Mouse (Mus musculus): ENCODE data around the gene Nus1. TPM values are rescaled to one million over a fixed set of nuclear protein-coding genes. Genes with fewer than 3 reads are reported as not detected.

Gene Nus1
- total RNA-seq, 2 experiments from 2014 or later = 17.4 to 23.7 TPM

DNA sequence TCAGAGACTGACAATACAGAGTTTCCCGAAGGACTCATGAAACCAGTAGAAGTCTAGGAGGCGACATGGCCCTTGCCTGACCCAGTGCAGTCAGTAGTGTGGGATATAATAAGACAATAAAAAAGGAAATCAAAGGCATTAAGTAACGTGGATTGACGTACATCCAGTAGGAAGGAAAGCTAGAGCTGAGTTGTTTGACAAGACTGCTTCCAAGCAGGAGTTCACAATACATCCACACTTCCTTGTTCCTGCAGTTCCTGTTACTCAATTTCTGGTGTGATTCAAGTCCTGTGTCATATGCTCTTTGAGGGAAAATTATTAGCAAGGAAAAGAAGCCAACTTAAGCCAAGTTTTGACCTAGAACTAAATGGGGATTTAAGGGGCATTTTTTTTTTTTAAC is 2.1 kb downstream of the Nus1 start:
- TF ChIP-seq CTCF (IDR thresholded peaks at IDR 0.05) = no peak
- intact Hi-C loops (cut with DNase I) = loop anchor here (10.0 kb wide), 1 partner anchor 185 kb away; the partner anchor contains the start of gene Dcbld1
- peak overlapping the region; percentile 100 for H3K27ac ChIP-seq

DNA sequence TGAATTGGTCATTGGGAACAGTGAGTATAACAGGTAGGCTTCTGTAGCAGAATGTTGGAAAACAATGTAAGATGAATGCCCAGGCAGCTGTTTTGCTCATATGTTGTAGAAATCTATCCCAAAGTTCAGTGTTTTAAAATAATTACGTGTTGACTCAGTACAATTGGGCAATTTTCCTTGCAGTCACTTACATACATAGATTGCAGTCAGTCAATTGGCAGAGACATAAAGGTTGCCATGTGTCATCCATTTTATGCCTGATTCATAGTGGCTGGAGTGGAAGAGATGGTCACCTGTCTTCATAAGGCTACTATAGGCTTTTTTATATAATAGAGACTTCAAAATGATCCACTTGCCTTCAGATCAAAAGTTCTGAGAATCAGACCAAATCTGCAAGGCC is 3.2 kb downstream of the Nus1 start:
- no peak overlapping the region for H3K27ac ChIP-seq
- no peak for TF ChIP-seq CTCF (IDR thresholded peaks at IDR 0.05)
- 0 out of 2 replicates have a peak overlapping the region, but pooled peaks have one; percentile 5 for H3K4me3 ChIP-seq
- DNase-seq = no peak
- intact Hi-C loops (cut with DNase I) = no loop called here

More for the DNA sequence above, 2.1 kb downstream of the Nus1 start:
- no peak for DNase-seq
- peak overlapping the region; percentile 99 for H3K4me3 ChIP-seq

DNA sequence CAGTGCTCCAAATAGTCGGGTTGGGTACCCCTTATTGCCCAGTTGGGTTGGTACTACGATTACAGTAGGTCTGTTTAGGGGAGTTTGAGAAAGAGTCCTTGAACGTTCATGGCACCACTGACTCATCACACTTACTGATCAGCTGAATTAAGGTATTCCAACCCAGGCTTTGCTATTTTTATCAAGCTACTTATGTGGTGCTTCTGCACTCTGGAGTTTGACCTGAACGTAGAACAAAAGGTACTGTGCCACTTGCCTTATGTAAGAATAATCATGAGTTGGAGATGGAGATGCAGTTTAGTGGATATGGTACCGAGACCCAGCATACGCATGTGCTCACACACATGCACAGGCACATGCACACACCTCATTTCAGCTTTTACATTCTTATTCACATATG is 4.4 kb downstream of the Nus1 start:
- H3K27ac ChIP-seq = no peak overlapping the region
- TF ChIP-seq CTCF (IDR thresholded peaks at IDR 0.05) = no peak
- no peak for DNase-seq
- H3K4me3 ChIP-seq = no peak overlapping the region
- intact Hi-C loops (cut with DNase I) = no loop called here

- DNase-seq = no peak
- TF ChIP-seq CTCF (IDR thresholded peaks at IDR 0.05) = peak; percentile 49
- intact Hi-C loops (cut with DNase I) = no loop called here
Measured at GRCm38 (mm10) chr10:52423097-52423496, 5.8 kb downstream of the Nus1 start.

DNA sequence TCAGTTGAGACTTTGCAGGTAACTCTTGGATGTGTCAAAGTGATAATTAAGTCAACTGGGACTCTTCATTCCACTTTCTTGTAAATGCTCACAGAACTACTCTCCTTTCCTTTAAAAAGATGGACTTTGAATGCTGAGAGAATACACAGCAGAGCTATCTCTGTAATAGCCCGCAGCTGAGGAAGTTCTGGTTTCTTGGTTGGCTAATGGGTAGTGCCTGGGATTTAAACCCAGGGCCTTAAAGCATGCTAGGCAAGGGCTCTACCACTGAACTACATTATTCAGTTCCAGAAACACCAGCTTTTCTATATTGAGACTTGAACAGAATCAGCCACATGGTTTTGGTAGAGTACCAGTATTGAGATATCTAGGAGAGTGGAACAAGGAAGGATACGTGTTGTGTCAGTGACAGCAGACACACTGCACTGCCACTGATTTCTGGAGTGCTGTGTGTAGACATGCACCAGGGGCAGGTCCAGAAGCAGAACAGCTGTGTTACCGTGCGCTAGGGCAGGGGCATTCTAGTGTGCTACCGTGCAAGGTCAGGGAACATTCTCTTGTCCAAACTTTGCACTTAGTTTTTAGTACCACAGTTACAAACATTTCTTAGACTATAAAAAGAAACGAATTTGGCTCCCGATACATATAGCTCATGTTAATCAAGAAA is 9.1 kb downstream of the Nus1 start:
- intact Hi-C loops (cut with DNase I) = no loop called here
- Histone ChIP-seq H3K4me3 (no peak overlapping the region), H3K27ac (no peak overlapping the region)
- no peak for DNase-seq
- no peak for TF ChIP-seq CTCF (IDR thresholded peaks at IDR 0.05)

More at GRCm38 (mm10) chr10:52423097-52423496, 5.8 kb downstream of the Nus1 start:
- Histone ChIP-seq H3K4me3 (no peak overlapping the region), H3K27ac (no peak overlapping the region)

DNA sequence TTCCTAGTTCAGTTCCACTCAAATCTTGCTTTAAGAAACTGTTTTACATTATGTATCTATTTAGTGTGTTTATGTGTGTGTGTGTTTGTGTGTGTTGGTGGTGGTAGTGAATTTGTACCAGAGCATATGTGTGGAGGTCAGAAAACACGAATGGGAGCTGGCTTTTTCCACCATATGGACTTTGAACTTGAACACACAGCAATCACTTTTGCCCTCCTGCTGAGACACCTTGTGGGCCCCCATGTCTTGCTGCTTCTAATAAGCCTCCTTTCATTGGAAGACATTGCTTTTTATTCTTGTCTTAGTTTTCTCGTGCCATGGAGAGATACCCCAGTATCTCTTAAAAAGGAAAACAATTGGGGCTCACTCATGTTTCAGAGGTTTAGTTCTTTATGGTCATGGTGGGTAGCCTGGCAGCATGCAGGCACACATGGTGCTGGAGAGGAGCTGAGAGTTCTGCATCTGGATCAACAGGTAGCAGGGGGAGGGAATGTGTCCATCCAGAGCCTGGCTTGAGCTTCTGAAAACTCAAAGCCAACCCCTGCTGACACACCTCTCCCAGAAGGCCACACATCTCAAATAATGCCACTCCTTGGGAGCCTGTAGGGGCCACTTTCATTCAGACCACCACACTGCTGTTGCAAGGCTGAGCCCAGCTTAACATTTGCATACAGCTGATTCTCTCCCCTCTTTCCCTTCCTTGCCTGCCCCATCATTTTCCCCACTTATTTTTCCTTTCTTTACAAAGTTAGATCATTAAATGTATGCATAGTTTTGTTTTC is 10.5 kb downstream of the Nus1 start:
- no peak overlapping the region for H3K4me3 ChIP-seq
- no peak overlapping the region for H3K27ac ChIP-seq
- TF ChIP-seq CTCF (IDR thresholded peaks at IDR 0.05) = no peak
- intact Hi-C loops (cut with DNase I) = no loop called here
- DNase-seq = no peak

DNA sequence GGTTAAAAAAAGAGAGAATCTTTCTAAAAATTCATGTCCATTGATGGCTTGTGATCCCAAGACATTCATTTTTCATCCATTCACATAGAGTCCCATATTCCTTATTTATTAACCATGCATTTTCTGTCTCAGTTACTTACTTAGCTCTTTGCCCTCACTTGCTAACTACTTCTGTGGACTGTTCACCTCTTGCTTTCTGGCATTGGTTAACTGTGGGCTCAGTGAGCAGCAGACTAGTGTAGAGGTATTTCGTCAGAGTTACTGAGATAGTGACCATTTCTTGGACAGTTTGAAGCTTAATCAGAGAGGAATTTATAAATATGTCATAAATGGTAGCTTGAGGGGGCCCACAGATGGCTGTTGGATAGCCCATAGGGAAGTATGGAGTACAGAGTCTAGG is 13.6 kb downstream of the Nus1 start:
- no peak for DNase-seq
- intact Hi-C loops (cut with DNase I) = no loop called here
- TF ChIP-seq CTCF (IDR thresholded peaks at IDR 0.05) = no peak
- Histone ChIP-seq H3K4me3 (no peak overlapping the region), H3K27ac (no peak overlapping the region)

- TF ChIP-seq CTCF (IDR thresholded peaks at IDR 0.05) = no peak
- H3K27ac ChIP-seq = no peak overlapping the region
- intact Hi-C loops (cut with DNase I) = no loop called here
- no peak for DNase-seq
- H3K4me3 ChIP-seq = no peak overlapping the region
Measured at GRCm38 (mm10) chr10:52434836-52435235, 17.5 kb downstream of the Nus1 start.

DNA sequence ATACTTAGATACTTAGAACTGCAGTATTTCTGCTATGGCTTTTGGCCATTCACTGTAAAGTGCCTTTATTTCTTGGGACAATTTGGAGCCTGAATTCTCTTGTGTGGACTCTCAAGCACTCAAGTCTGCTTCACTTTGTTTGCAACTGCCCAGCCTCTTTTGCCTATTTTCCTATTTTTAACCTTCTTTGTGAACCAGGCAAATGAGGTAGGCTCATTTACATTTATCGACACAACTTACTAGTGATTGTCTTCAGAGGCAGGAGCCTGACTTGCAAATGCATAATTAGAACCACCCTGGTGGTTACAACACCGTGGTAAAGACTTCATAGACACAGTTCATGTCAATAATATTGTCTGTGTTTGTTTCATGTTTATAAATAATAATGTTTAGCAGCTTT is 43.3 kb downstream of the Nus1 start:
- no peak overlapping the region for H3K4me3 ChIP-seq
- intact Hi-C loops (cut with DNase I) = no loop called here
- DNase-seq = no peak
- no peak overlapping the region for H3K27ac ChIP-seq
- no peak for TF ChIP-seq CTCF (IDR thresholded peaks at IDR 0.05)

DNA sequence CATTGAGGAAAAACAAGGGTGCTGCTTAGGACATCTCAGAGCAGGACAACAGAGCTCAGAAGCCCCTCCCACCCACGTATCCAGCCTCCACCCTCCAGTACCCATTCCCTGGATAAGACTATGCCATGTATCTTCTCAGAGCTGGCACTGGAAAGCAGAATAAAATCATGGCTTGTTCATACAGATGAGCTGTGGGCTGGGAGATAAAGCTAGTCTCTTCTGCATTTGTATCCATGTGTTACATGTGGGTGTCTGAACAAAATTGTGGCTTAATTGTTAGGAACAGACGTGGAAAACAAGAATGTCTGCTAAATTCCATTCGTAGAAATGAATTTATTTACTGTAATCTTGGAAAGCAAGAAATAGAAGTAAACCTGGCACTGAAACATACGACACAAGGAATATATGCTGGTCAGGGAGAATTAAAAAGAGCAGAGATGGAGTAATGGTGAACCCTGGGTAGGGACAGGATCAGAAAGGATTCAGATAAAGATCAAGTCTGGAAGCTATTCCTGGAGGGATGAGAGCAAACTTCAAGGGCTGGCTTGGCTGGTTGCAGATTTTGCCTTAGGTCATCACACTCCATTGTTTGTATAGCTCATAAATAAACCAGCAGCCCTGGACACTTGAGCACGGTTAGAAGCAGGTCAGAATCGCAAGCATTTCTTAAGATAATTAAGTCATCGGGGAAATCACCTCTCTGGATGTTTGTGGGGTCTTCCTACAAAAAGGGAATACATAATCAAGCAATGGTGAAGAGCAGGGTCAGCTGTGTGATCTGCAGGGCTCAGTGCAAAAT is 46.8 kb downstream of the Nus1 start:
- no peak for DNase-seq
- Histone ChIP-seq H3K4me3 (no peak overlapping the region), H3K27ac (no peak overlapping the region)
- no peak for TF ChIP-seq CTCF (IDR thresholded peaks at IDR 0.05)
- intact Hi-C loops (cut with DNase I) = no loop called here

DNA sequence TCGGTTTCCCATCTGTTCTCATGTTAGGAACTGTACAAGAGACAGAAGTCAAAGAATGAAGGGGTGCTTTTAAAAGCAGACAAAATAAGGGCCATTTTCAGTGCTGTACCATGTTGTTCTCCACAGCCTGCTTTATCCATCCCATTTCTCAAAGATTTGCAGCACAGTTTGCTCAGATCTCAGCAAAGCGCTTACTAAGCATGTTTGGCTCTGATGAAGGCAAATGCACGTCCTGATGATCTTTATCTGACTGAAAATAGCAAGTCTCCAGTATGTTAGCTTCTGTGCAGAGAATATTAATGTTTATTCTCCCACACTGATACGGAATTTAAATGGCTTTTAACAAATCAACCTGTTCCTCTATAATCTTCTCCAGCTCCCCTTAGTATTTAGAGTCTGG is 54.2 kb downstream of the Nus1 start:
- no peak for DNase-seq
- no peak overlapping the region for H3K27ac ChIP-seq
- no peak overlapping the region for H3K4me3 ChIP-seq
- intact Hi-C loops (cut with DNase I) = no loop called here
- TF ChIP-seq CTCF (IDR thresholded peaks at IDR 0.05) = no peak

Other genes with a start within 250 kb of the Nus1 start
- under 1 TPM; 0.08 to 0.11 TPM for gene Ros1, start 222.3 kb upstream of the Nus1 start, total RNA-seq (2021)
- gene Dcbld1, start 183.9 kb upstream of the Nus1 start, total RNA-seq (2021) = 1 to 10 TPM; 1.3 to 1.8 TPM
- gene Gm26741, start 58.8 kb upstream of the Nus1 start, total RNA-seq (2021) = not detected
- gene Gopc, start 35.4 kb upstream of the Nus1 start, total RNA-seq (2021) = 1 to 10 TPM; 7.6 to 9.3 TPM
- not detected for gene Nepn, start 28.6 kb upstream of the Nus1 start, total RNA-seq (2021)